Mouse (Mus musculus) lung, adult 2 months (tissue): Measurements from ENCODE around the gene Hnrnpa2b1.

Experiments used
- CTCF ChIP-seq: fragments of 200-500 bp; IDR thresholded peaks from 2 replicates; pipeline ENCODE4 v1.5.1; 2011; ENCODE audit warnings: mild to moderate bottlenecking, low read length, control low read depth; ENCODE audit not compliant: insufficient read depth
- POLR2A ChIP-seq: fragments of 200-500 bp; IDR thresholded peaks from 2 replicates; pipeline ENCODE4 v1.6.1; 2011; ENCODE audit warnings: low read depth, mild to moderate bottlenecking, control low read depth, low read length, borderline replicate concordance; ENCODE audit errors: extremely low read depth

GRCm38 (mm10) chr6:51460021-51460360 lies 9.7 kb downstream of the Hnrnpa2b1 start:
- TF ChIP-seq POLR2A (no peak), CTCF (no peak)
